Mouse (Mus musculus) kidney, postnatal 4 days (tissue): Measurements from ENCODE around the gene Capn9.
A peak's percentile ranks its signal among the peaks of the same experiment; 100 is the strongest.

ENCODE experiments used
- DNase-seq, 2 experiments: peaks; one replicate each; pipeline ENCODE4 v3.0.0; 2021; ENCODE audit warnings: mixed read lengths in 2 of 2

Capn9 gene

DNA sequence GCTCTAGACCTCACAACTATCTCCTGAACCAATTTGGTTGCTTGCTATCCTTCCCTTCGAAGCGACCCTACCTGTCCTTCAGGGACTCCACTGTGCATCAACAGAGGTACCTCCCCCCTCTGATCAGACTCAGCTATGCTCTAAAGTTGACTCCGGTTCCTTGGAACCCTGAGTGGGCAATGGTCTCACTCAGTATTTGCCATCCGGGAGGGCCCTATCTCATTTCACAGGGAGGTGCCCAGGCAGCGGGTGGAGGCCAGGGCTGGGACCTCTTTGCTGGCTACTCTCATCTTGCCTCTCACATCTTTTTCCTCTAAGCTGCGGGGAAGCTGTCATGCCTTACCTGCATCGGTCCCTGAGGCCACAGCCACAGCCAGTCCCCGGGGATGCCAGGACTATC, at the start of gene Capn9:
Capn9 (plus strand) TSS at position 301 of the 400 bp plus-strand sequence.
- DNase-seq, result no peak

DNA sequence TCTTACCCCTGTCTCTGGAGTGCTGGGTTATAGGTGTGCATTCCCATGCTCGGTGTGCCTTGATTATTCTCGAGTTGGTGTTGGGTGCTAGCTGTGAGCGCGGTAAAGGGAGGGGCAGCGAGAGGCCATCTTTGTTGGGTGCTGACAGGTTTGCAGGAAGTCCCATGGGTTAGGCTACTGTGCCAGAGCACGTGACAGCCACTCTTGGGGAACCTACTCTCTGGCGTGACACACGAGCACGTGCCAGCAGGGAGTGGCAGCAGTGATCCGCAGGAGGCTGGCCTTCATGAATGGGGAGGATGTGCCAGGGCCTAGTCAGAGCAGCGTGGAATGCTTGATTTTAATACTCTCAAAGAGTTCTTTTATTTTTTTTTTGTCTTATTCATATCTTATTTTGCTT, 49.6 kb upstream of the Capn9 start:
- DNase-seq, result no peak

DNA sequence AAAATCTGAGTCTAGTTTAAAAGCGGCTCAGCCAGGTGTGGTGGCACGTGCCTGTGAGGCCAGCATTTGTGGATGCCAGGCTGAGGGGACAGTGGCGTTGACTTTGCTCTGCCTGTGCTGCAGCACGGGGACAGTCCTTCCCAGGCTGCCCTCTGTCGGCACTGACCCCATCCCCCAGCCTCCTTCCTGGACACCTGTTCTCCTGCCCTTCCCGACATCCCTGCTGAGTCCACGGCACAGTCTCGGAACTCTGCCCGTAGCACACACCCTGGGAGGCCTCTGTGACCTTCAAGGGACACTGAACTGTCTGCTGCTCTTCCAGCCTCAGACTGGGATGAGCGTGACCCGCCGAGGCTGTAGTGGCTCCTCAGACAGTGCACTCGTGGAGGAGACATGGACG, 45.8 kb upstream of the Capn9 start:
- DNase-seq, result no peak

GRCm38 (mm10) chr8:124530556-124530955, 45.4 kb upstream of the Capn9 start:
- DNase-seq, result no peak

- no peak for DNase-seq
These were observed 44.9 kb upstream of the Capn9 start for GRCm38 (mm10) chr8:124530996-124531395.

DNA sequence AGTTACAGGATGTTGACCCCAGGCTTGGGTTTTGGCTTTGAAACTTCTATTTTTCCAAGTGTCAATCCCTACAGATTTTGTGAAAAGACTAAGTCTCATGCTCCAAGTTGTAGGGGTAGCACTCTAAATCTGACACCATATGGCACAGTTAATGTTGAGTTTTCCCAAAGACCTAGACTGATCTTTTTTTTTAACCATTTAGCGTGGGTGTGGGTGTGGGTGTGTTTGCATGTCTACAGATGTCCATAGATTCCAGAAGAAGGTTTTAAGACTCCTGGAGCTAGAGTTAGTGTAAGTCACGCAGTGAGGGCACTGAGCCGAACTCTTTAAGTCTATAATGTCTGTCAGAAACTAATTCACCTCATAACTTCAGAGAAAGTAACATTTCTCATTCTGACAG, 43.3 kb upstream of the Capn9 start:
- no peak for DNase-seq

DNA sequence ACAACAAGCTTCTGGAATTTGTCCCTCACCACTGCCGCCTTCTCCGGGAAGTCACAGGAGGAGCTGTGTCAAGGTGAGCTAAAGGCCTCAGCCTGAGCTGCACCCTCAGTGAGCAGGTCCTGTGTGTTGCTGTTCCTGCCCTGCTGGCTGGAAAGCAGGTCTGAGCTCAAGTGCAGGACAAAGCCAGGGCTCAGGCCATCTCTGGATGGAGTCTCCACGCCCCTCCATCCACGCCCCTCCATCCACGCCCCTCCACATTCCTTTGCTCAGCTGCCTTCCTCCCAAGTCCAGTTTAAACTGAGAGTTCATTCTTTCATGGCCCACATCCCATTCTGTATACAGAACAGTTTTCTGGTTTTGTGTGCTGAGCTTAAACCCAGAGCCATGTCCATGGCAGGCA, 40.5 kb upstream of the Capn9 start:
- DNase-seq, result no peak

GRCm38 (mm10) chr8:124540906-124541305, 35.0 kb upstream of the Capn9 start:
- DNase-seq, result no peak

- DNase-seq, result no peak
These were observed 33.9 kb upstream of the Capn9 start for GRCm38 (mm10) chr8:124542001-124542400.

DNA sequence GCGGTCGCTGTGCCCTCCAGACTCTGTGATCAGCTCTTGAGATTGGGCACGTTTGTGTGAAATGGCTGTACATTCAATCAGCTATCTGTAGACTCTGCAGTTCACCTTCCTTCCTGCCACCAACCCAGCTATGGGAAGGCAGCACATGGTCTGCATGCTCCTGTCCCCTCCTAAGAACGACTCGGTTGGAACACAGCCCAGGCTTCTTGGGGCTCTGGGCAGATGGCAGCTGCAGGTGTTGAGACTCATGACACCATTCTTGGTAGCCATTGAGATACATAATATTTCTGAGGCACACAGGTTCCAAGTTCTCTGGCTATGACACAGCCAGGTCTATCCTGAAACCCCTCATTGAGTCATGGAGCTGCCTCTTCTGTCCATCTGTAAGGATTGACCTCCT, 32.6 kb upstream of the Capn9 start:
- DNase-seq, result no peak

DNA sequence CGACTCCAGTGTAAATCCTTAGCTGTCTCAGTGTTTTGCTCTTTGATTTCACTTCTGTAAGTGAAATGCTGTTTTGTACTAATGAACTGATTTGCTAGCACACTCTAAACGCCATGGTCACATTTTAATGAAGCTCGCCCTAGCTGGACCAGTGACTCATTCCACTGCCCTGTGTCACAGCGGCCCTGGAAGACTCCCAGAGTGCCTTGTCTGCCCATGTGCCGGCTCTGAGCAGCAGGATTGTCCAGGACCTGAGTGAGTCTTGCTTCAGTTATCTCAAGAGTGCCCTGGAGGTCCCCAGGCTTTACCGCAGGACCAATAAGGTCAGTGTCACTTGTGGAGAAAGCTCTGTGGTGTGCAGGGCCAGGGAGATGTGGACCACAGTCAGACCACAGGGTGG, 29.5 kb upstream of the Capn9 start:
- DNase-seq, result no peak

GRCm38 (mm10) chr8:124546815-124547214, 29.1 kb upstream of the Capn9 start:
- DNase-seq, result no peak

DNA sequence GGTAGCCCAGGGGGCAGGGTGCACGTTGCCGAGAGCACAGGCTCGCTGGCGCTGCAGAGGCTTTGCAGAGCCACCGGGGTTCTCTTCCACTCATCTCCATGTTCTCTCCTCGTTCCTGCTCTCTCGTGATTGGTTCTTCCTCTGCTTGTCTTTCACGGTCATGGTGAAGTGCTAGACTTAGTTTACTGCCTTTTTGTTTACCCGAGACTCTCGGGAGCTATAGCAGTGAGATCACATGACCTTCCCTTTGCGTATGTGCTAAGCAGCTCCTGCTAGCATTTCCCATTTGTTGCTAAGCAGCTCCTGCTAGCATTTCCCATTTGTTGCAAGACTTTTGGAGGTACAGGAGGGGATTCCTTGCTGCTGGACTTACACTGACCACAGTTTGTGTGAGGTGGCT, 28.6 kb upstream of the Capn9 start:
- no peak for DNase-seq

DNA sequence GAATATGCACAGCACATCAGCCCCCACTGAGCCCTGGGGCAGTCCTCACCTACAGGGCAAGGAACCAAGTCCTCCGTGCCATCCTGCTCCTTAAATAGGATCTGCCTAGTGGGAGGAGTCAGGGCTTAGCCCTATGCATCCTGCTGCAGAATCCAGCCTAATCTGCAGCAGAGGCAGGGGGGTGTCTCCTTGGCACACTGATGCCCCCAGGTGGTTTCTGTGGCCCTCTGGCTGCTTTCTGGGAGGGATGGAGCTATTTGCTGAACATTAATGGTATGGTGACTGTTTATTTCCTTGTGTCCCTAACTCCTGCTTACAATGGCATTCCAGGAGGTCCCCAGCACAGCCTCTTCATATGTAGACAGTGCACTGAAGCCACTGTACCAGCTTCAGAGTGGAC, 27.7 kb upstream of the Capn9 start:
- DNase-seq, result peak in 1 of 2 experiments; percentile 16

- no peak for DNase-seq
These were observed 24.8 kb upstream of the Capn9 start for GRCm38 (mm10) chr8:124551011-124551661.

GRCm38 (mm10) chr8:124555113-124555750, 20.7 kb upstream of the Capn9 start:
- no peak for DNase-seq

GRCm38 (mm10) chr8:124556164-124556563, 19.7 kb upstream of the Capn9 start:
- no peak for DNase-seq

- no peak for DNase-seq
These were observed 19.3 kb upstream of the Capn9 start for GRCm38 (mm10) chr8:124556658-124557057.

DNA sequence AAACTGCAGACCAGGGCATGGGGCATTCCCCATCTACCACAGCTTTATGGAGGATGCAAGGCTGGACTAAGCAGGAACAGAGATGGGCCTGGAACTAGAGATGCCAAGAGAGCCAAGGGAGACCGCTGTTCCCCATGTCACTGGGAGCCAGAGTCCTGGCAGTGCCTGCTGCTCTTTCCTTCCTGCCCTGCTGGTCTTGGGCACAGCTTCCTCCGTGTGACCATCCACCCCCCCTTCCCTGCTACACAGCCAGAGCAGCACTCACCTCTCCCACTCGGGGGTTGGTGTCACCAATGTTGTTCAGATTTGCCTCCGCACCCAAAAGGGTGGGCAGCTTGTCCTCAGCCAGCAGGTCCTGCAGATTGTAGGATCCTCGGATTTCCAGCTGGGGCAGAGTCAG, 18.4 kb upstream of the Capn9 start:
- no peak for DNase-seq

DNA sequence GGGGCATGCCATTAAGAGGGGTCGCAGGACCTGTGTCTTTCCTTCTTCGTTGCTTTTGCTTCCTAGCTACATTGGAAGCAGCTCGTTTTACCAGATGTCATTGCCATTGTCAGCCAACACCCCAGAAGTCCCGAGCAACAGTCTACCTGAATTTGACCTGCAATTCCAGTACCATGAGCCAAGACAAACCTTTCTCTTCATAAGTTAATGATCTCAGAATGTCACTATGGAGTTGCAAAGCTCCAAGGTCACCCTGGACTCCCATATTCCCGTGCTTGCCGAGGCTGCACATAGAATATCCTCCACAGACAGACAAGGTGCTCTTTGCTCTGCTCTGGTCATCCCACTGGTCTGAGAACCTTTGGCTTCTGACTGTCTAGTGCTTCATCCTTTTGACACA, 8.8 kb upstream of the Capn9 start:
- DNase-seq, result no peak

DNA sequence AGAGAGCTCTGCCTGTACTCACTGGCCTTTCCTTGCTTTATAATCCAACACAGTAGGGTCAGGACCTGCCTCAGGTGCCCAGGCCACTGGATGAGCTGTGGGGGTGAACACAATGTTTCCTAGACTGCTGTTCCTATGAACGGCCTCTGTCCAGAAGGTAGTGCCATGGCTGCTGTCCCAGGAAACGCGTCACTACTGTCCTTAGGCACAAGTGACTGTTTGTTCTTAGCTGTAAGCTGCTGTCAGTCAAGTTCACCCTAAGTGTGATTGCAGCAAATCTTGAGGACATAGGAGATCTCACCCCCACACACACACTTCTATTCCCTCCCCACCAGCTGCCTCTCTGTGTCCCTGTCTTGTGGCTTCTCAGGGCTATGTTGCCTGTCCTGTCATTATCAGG, 8.3 kb upstream of the Capn9 start:
- no peak for DNase-seq

GRCm38 (mm10) chr8:124569100-124569499, 6.8 kb upstream of the Capn9 start:
- no peak for DNase-seq

GRCm38 (mm10) chr8:124569593-124569992, 6.3 kb upstream of the Capn9 start, which contains the start of gene Agt:
TSS of gene Agt (minus strand) at chr8:124569706.
- peak; percentile 25 to 53 for DNase-seq

DNA sequence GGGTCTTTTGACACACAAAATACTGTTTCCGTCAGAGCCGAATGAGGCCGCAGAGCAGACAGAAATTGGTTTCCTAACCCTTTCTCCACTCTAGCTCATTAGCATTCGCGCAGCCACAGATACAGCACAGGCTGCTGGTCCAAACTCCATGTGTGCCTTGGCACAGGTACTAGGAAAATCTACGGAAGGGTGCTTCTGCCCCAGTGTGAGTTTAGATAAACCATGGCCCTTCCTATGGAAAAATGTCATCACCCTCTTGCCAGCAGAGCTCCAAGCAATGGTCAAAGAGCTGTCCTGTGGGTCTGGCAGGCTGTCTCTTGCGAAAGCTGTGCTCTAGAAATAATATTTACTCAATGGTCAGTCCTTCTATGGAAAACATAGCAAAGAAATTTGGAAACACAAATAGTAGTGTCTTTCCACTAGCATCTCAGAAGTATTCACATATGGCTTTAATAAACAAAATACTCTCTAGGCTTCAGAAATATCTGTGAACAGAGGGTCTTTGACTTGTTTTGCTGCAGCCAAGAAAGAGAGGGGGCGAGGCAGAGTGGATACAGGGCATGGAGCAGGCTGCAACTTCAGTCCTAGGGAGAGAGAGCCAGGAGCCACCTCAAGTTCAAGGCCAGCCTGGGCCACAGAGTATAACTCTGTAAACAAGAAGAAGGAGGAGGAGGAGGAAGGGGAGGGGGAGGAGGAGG, 4.0 kb upstream of the Capn9 start:
- DNase-seq, result no peak
